In the genomic region with DNA sequence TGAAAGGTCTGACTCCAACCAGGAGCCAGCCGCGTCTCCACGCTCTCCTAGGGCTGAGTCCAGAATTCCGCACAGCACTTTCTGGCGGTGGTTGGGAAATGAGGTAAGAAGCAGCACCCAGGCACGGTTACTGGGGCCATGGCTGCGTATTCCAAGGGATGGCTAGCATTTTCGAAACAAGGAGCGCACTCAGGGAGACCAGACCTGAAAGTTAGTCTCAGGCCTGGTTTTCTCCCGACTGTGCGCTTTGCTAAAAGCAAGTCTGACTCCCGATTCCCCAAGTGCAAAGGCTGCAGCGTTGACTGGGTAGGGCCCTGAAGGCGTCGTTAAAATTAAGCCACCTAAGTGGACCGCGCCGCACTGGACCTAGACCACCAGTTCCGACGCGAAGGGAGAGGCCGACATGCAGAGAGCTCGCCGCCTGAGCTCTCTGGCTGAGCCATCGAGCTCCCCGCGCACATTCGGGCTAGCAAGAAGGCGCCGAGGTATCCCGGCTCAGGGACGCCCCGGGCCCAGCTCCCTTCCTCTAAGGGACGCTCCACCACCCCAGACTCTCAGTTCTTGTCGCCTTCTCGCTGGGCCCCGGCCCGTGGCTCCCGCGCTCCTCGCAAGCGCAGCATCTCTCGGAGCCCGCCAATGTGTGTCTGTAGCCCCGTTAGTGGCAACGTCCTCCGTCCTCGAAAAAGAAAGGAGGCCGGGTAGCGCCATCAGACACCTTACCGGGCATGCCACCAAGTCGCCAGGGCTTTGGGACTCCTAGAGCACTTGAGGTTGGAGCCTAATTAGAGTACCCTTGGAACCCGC, we compare ENCODE assay signal across 8 mouse cellular contexts. TPM values are rescaled to one million over a fixed set of nuclear protein-coding genes. Genes with fewer than 3 reads are reported as not detected.
DNase-seq lines count a peak whose midpoint lies in the region; ATAC-seq lines count a peak whose summit lies in the region.

No protein-coding gene starts in this region.

- under 1% methylated on average over 52 of the region's 53 CpGs for WGBS in forebrain, embryonic 14.5 days
- under 1% methylated on average over 53 of the region's 53 CpGs for WGBS in hindbrain, embryonic 15.5 days

- peak overlapping the region; percentile 99 for H3K9ac ChIP-seq in forebrain, embryonic 14.5 days (ENCODE audit: low read length)
- H3K9ac ChIP-seq in hindbrain, embryonic 15.5 days, result peak overlapping the region; percentile 89

- peak; percentile 43 for DNase-seq in ZHBTc4 (ENCODE audit: low read depth, low spot score)
- peak; percentile 55 for DNase-seq in forebrain, embryonic 14.5 days (ENCODE audit: low spot score)
- DNase-seq in liver, result peak; percentile 13
- DNase-seq in neural tube, embryonic 10.5 days (ENCODE audit: extremely low spot score, low spot score), result peak; percentile 76
- DNase-seq in thymus, postnatal 36 days, result peak; percentile 4 to 15

- peak overlapping the region; percentile 66 for H3K4me3 ChIP-seq in erythroblast, embryonic 14.5 days (replicated peaks)
- peak overlapping the region; percentile 98 for H3K4me3 ChIP-seq in forebrain, embryonic 14.5 days (ENCODE audit: low read depth, low read length)
- H3K4me3 ChIP-seq in hindbrain, embryonic 15.5 days, result peak overlapping the region; percentile 87

- H3K9me3 ChIP-seq in erythroblast, embryonic 14.5 days (ENCODE audit: control insufficient read depth, low read length), result peaks cover 4% of the 10 kb centered on the region; the same call in 1 of the 2 replicates
- H3K9me3 ChIP-seq in forebrain, embryonic 14.5 days (replicated peaks; ENCODE audit: control insufficient read depth, low read length), result no peaks in the 10 kb centered on the region
- no peaks in the 10 kb centered on the region for H3K9me3 ChIP-seq in hindbrain, embryonic 15.5 days

- no peak for ATAC-seq in erythroblast, adult 5-6 weeks (replicated peaks; ENCODE audit: low FRiP score, poor library complexity, severe bottlenecking)
- ATAC-seq in forebrain, embryonic 14.5 days, result no peak
- no peak for ATAC-seq in hindbrain, embryonic 15.5 days (ENCODE audit: low FRiP score, low read depth)

- peaks cover 15% of the 10 kb centered on the region for H3K36me3 ChIP-seq in erythroblast, embryonic 14.5 days (ENCODE audit: control insufficient read depth)
- peaks cover 6% of the 10 kb centered on the region; the same call in 1 of the 2 replicates for H3K36me3 ChIP-seq in forebrain, embryonic 14.5 days (ENCODE audit: control insufficient read depth, insufficient read depth, low read length)
- H3K36me3 ChIP-seq in hindbrain, embryonic 15.5 days, result no peaks in the 10 kb centered on the region

- H3K27me3 ChIP-seq in erythroblast, embryonic 14.5 days (ENCODE audit: control insufficient read depth), result peaks cover 54% of the 10 kb centered on the region
- no peaks in the 10 kb centered on the region for H3K27me3 ChIP-seq in forebrain, embryonic 14.5 days (replicated peaks; ENCODE audit: control insufficient read depth, insufficient read depth, low read length)
- H3K27me3 ChIP-seq in hindbrain, embryonic 15.5 days, result no peaks in the 10 kb centered on the region

- peak overlapping the region; percentile 97 for H3K27ac ChIP-seq in forebrain, embryonic 14.5 days (ENCODE audit: low read depth, low read length)
- H3K27ac ChIP-seq in hindbrain, embryonic 15.5 days (replicated peaks), result peak overlapping the region; percentile 91

- peak overlapping the region; percentile 89 for H3K4me2 ChIP-seq in forebrain, embryonic 14.5 days (ENCODE audit: low read length)
- H3K4me2 ChIP-seq in hindbrain, embryonic 15.5 days, result peak overlapping the region; percentile 93

- peaks cover 18% of the 10 kb centered on the region for H3K4me1 ChIP-seq in erythroblast, embryonic 14.5 days (ENCODE audit: control insufficient read depth)
- H3K4me1 ChIP-seq in forebrain, embryonic 14.5 days (ENCODE audit: control insufficient read depth, insufficient read depth, low read length), result peaks cover 9% of the 10 kb centered on the region
- H3K4me1 ChIP-seq in hindbrain, embryonic 15.5 days (replicated peaks), result peaks cover 34% of the 10 kb centered on the region

RNA-seq across cellular contexts. Expression of a gene that starts 1.3 kb away (rescaled TPM):
- 0.01 and 0.02 TPM in 2 replicates for polyA plus RNA-seq in erythroblast, embryonic 14.5 days (2012)
- not detected in 2 replicates for total RNA-seq in erythroblast, adult 5-6 weeks (2015; ENCODE audit: low replicate concordance)
- not detected in 2 replicates for total RNA-seq in erythroblast, adult 5-6 weeks (2017; ENCODE audit: low replicate concordance)
- polyA plus RNA-seq in forebrain, embryonic 14.5 days (2014; fragmentation: Nextera tagmentation; extraction: Ambion mirVana), result 48.9 and 50.2 TPM in 2 replicates
- polyA plus RNA-seq in hindbrain, embryonic 15.5 days (2015; fragmentation: Nextera tagmentation; extraction: Ambion mirVana), result 17.8 and 21.5 TPM in 2 replicates

RNA-seq across cellular contexts. Expression of a gene that starts 30.6 kb away (rescaled TPM):
- polyA plus RNA-seq in erythroblast, embryonic 14.5 days (2012), result 7.5 and 10.5 TPM in 2 replicates
- 24.6 and 28.0 TPM in 2 replicates for total RNA-seq in erythroblast, adult 5-6 weeks (2015; ENCODE audit: low replicate concordance)
- 39.0 and 59.4 TPM in 2 replicates for total RNA-seq in erythroblast, adult 5-6 weeks (2017; ENCODE audit: low replicate concordance)
- 114 and 135 TPM in 2 replicates for polyA plus RNA-seq in forebrain, embryonic 14.5 days (2014; fragmentation: Nextera tagmentation; extraction: Ambion mirVana)
- 149 and 154 TPM in 2 replicates for polyA plus RNA-seq in hindbrain, embryonic 15.5 days (2015; fragmentation: Nextera tagmentation; extraction: Ambion mirVana)

Comparison
In these comparisons a context has a peak if more than half of its experiments do, and no peak if none do; other contexts are left out.
1. DNase-seq: peak in every context shown above with its lines; median percentile 76 in neural tube, embryonic 10.5 days; 55 in forebrain, embryonic 14.5 days; 43 in ZHBTc4; 13 in liver; 10 in thymus, postnatal 36 days.
2. RNA of a gene that starts 1.3 kb away (polyA plus RNA-seq): 48.9 to 50.2 TPM in forebrain, embryonic 14.5 days and 17.8 to 21.5 TPM in hindbrain, embryonic 15.5 days; 0.01 to 0.02 TPM in erythroblast, embryonic 14.5 days; every median in the first group is over 10 times any median in the second.
3. Peak in every context shown above with its lines, with median percentiles within 50 percentile points of each other: H3K4me3 ChIP-seq.